Mouse (Mus musculus) midbrain, embryonic 13.5 days (tissue): ENCODE results near the gene Cd276. TPM values are rescaled to one million over a fixed set of nuclear protein-coding genes. Genes with fewer than 3 reads are reported as not detected.
A peak's percentile ranks its signal among the peaks of the same experiment; 100 is the strongest.

Experiments used
- ATAC-seq: fragments of 200-750 bp; cut with Nextera tagmentation; 2 replicates; pipeline ENCODE4 v1.8.0; 2017; ENCODE audit warnings: mild to moderate bottlenecking, moderate TSS enrichment, moderate library complexity
- H3K27ac ChIP-seq: fragments of 300-500 bp; sonication (generic); 2 replicates; pipeline ENCODE4 v1.5.1; 2015; ENCODE audit warnings: inconsistent platforms, mild to moderate bottlenecking, moderate library complexity
- H3K27me3 ChIP-seq: fragments of 300-500 bp; sonication (generic); 2 replicates; pipeline ENCODE4 v1.6.1; 2015; ENCODE audit warnings: mild to moderate bottlenecking, inconsistent platforms
- H3K36me3 ChIP-seq: fragments of 300-500 bp; sonication (generic); 2 replicates; pipeline ENCODE4 v1.6.1; 2015; ENCODE audit warnings: mild to moderate bottlenecking, inconsistent platforms
- H3K4me1 ChIP-seq: fragments of 300-500 bp; sonication (generic); replicated peaks from 2 replicates; pipeline ENCODE4 v1.6.1; 2015; ENCODE audit warnings: inconsistent platforms
- H3K4me2 ChIP-seq: fragments of 300-500 bp; sonication (generic); replicated peaks from 2 replicates; pipeline ENCODE4 v1.6.1; 2015; ENCODE audit warnings: moderate library complexity, mild to moderate bottlenecking, inconsistent platforms
- H3K4me3 ChIP-seq: fragments of 300-500 bp; sonication (generic); replicated peaks from 2 replicates; pipeline ENCODE4 v1.5.1; 2015; ENCODE audit warnings: mild to moderate bottlenecking, inconsistent platforms
- H3K9ac ChIP-seq: fragments of 300-500 bp; sonication (generic); replicated peaks from 2 replicates; pipeline ENCODE4 v1.6.1; 2015; ENCODE audit warnings: mild to moderate bottlenecking, inconsistent platforms
- H3K9me3 ChIP-seq: fragments of 300-500 bp; sonication (generic); 2 replicates; pipeline ENCODE4 v1.6.1; 2016; ENCODE audit warnings: mild to moderate bottlenecking, inconsistent platforms
- WGBS: fragments of 180-500 bp; shearing (Covaris S2); methylation state at CpG from one replicate; pipeline ENCODE4 v1.1.7; 2015; 5-methylcytosine and 5-hydroxymethylcytosine counted together
- polyA plus RNA-seq: library from polyadenylated mRNA; unstranded; fragments of >200 nt; fragmentation: Nextera tagmentation; extraction: Ambion mirVana; gene quantifications from 2 replicates; pipeline ENCODE4 v1.2.1, GENCODE M21; 2015

The Cd276 gene
- polyA plus RNA-seq, 1 experiment from 2014 or later, result 33.9 TPM

DNA sequence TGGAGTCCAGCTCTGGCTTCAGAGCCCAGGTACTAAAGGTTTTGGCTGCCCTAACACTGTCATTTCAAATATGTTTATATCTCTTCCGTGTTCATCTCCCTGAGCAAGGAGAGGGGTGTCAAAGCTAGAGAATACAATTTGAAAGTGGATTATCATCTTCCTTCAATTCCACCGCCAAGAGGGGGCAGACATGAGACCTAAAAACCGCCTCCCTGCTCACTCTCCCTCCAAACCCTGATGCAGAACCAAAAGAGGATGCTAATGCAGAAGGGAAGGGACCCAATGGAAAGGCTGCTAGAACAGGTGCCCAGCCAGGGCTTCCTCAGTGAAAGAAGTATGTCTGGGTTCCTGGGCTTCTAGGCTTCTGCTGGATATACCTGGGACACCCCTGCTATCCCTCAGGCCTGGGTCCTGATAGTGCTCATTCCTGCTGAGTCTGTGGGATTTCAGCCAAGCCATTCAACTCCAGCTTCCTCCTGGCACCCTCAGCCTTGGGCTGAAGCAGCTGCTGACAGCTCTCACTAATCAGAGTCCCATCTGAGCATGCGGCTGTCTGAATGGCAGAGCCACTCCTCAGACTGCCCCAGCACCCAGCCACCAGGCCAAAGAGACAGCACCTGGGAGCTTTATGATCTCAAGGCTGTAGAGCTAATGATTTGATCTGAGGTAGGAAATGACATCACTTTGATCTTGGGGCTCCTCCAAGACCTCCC lies 58.6 kb downstream of the Cd276 start:
- peaks cover 12% of the 10 kb centered on the region for H3K4me1 ChIP-seq
- no peak overlapping the region for H3K27ac ChIP-seq
- H3K36me3 ChIP-seq, result peaks cover 6% of the 10 kb centered on the region
- no peak overlapping the region; the same call in 1 of the 2 replicates for H3K9ac ChIP-seq
- WGBS, result 31% methylated on average over 4 of the region's 4 CpGs
- no peaks in the 10 kb centered on the region for H3K9me3 ChIP-seq
- ATAC-seq, result no peak
- peaks cover 5% of the 10 kb centered on the region for H3K27me3 ChIP-seq
- H3K4me2 ChIP-seq, result no peak overlapping the region
- no peak overlapping the region for H3K4me3 ChIP-seq

DNA sequence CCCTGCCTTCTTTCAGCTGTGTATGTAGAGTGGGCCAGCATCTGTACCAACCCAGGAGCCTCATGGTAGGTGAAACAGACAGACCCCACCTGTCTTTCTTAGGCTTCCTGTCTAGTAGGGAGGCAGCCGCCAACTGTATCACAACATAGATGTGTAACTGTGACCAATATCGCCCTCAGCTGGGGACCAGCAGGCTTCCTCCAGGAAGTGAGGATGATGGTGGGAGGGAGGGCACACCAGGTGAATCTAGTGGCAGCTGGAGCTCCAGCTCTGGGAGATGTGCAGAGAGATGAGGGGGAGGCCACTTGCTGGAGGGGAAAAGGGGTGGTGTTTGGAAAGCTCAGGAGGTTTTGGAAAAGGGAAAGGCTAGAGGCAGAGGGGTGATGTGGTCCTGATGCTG lies 60.2 kb downstream of the Cd276 start:
- Histone ChIP-seq H3K4me1 (peaks cover 26% of the 10 kb centered on the region), H3K36me3 (peaks cover 6% of the 10 kb centered on the region), H3K27me3 (peaks cover 15% of the 10 kb centered on the region), H3K27ac (no peak overlapping the region), H3K9ac (no peak overlapping the region), H3K4me2 (no peak overlapping the region), H3K9me3 (no peaks in the 10 kb centered on the region), H3K4me3 (no peak overlapping the region)
- 86% methylated on average over 2 of the region's 2 CpGs for WGBS
- ATAC-seq, result no peak

DNA sequence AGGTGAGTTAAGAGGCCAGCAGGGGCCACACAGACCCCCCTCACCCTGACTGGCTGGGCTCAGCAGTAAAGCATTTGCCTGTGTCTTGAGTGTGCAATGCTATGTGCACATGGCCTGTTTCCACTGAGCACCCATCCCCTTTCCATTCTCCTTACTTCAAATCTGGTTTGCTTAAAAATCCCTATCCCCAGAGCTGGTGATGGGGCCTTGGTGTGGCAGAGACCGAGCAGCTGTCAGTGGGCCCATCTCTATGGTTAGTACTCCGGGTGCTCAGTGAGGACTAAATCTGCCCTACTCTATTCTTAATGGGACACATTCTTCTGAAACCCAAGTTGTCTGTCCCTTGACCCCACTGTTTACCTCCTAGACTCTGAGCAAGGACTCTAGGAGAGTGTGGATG lies 64.8 kb downstream of the Cd276 start:
- H3K4me3 ChIP-seq, result peak overlapping the region; percentile 70
- no peak overlapping the region for H3K27ac ChIP-seq
- WGBS, result 64% methylated on average over 2 of the region's 2 CpGs
- H3K36me3 ChIP-seq, result no peaks in the 10 kb centered on the region
- peak overlapping the region; percentile 93; the same call in 1 of the 2 replicates for H3K9ac ChIP-seq
- no peak for ATAC-seq
- H3K9me3 ChIP-seq, result no peaks in the 10 kb centered on the region
- H3K4me2 ChIP-seq, result peak overlapping the region; percentile 77
- H3K27me3 ChIP-seq, result peaks cover 38% of the 10 kb centered on the region
- peaks cover 42% of the 10 kb centered on the region for H3K4me1 ChIP-seq

DNA sequence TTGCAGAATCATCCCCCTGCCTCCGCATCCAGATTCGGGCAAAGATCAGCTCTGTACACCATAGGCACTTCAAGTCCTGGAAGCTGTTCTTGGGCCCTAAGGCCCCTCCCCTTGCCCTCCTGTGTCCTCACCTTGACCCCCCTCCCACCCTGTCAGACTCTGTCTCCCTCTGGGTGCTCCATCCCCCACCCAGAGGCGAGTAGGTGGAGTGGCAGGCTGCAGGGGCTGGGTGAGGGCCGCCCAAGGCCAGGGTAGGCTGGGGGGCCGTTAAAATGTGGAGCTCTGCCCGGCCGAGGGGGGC lies 65.4 kb downstream of the Cd276 start:
- H3K9ac ChIP-seq, result peak overlapping the region; percentile 93
- H3K27me3 ChIP-seq, result peaks cover 40% of the 10 kb centered on the region
- peak overlapping the region; percentile 70 for H3K4me3 ChIP-seq
- peak overlapping the region; percentile 77 for H3K4me2 ChIP-seq
- WGBS, result 10% methylated on average over 7 of the region's 7 CpGs
- peak; percentile 4; the same call in 1 of the 2 replicates for ATAC-seq
- peaks cover 41% of the 10 kb centered on the region for H3K4me1 ChIP-seq
- H3K36me3 ChIP-seq, result no peaks in the 10 kb centered on the region
- H3K9me3 ChIP-seq, result no peaks in the 10 kb centered on the region
- H3K27ac ChIP-seq, result no peak overlapping the region

DNA sequence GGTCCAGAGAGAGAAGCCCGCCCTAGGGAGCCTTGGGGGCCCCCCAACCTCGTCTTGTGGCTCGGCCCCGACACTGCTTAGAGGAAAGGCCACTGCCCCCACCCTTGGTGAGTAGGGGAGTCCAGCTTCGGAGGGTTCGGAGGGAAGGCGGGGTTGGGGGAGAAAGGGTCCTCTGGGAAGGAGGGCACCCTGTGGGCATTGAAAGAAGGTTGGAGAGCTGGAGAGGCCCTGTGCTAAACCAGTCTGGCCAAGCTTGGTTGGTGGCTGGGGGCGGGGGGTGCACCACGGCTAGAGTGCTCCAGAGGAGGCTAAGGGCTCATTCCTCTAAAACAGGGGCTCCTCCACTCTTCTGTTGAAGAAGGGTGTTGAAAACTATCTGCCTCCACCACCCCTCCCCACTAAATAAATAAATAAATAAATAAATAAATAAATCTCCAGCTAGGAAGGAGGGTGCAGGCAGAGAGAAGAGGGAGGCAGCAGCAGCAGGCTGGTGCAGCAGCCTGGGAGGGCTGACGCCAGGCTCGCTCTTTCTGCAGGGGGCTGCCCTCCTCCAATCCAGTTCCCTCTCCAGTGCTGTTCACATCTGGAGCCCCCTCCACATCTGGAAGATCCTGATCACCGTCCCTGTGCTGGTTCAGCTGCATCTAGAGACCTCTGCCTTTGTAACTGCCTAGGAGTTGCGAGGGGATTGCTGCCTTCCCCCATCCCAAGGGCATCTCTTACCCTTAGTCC lies 65.9 kb downstream of the Cd276 start:
- H3K27me3 ChIP-seq, result peaks cover 40% of the 10 kb centered on the region
- H3K4me3 ChIP-seq, result peak overlapping the region; percentile 70
- H3K27ac ChIP-seq, result no peak overlapping the region; the same call in 1 of the 2 replicates
- WGBS, result under 1% methylated on average over 13 of the region's 13 CpGs
- peak overlapping the region; percentile 93 for H3K9ac ChIP-seq
- no peaks in the 10 kb centered on the region for H3K36me3 ChIP-seq
- peak; percentile 63 for ATAC-seq
- H3K9me3 ChIP-seq, result no peaks in the 10 kb centered on the region
- H3K4me1 ChIP-seq, result peaks cover 37% of the 10 kb centered on the region
- peak overlapping the region; percentile 77 for H3K4me2 ChIP-seq

DNA sequence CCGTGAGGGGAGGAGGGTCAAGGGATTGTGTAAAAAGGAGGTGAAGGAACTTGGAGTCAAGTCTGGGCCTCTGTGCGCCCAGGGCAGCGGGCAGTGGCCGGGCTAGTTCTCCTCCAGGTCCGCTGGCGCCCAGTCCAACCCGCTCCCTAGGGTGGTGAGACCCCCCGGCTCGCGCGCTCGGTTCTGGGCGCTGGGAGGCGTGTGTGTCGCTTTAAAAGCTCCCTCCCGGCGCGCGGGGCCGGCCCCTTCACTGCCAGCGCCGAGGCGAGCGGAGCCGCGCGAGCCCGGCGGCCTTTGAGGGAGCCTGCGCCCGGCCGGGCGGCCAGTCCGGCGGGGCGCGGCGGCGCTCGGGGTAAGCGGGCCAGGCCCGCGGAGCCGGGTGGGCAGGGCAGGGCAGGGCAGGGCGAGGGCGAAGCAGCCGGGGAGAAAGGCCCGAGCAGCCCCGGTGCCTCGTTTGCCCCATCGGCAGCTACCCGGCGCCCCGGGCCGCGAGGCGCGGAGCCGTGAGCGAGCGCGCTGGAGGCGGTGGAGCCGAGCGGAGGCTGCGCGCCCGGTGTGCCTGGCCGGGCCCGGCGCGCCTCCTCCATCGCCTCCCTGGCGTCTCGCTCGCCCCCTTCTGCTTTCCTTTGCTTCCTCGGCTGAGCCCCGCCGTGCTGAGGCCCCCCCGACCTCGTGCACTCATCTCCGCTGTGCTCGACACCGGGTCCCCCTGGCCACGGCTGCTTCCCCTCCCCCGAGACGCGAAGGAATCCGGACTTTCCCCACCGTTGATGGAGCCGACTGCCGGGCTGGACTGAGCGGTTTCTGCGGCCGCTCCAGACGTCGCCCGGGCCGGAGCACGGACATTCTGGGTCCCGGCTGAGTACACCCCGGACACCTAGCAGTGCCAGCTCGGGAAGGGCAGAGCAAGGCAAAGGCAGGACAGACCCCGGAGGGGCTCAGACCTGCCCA lies 67.1 kb downstream of the Cd276 start, which contains the start of gene Insyn1:
Insyn1 (plus strand) TSS at position 753 of the 951 bp plus-strand sequence.
- no peaks in the 10 kb centered on the region for H3K9me3 ChIP-seq
- peak within 1 kb of the TSS; percentile 91 for H3K27ac ChIP-seq
- H3K4me2 ChIP-seq, result peak within 1 kb of the TSS; percentile 77
- H3K36me3 ChIP-seq, result no peaks in the 10 kb centered on the region
- H3K27me3 ChIP-seq, result peaks cover 40% of the 10 kb centered on the region
- ATAC-seq, result peak; percentile 82
- peak within 1 kb of the TSS; percentile 93 for H3K9ac ChIP-seq
- under 1% methylated on average over 81 of the region's 104 CpGs for WGBS
- peaks cover 37% of the 10 kb centered on the region for H3K4me1 ChIP-seq
- H3K4me3 ChIP-seq, result peak within 1 kb of the TSS; percentile 70

DNA sequence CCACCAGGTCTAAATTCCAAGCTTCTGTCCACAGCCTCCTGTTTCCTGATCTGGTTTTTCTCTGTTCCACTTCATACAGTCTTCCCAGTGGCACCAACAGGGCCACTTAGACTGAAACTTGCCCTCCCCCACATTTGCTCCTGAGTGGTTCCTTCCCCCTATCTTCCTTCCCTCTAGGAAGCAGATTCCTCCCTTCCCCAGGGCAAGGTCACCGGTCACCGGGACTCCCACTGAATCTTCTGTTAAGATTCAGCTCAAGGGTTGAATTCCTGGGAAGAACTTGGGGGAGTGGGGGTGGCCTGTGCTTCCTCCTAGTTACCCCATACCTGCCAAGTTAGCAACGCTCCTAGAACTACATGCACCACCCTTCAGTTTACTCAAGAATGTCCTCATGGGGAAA lies 68.2 kb downstream of the Cd276 start:
- Histone ChIP-seq H3K36me3 (no peaks in the 10 kb centered on the region), H3K27me3 (peaks cover 37% of the 10 kb centered on the region), H3K9ac (no peak overlapping the region), H3K9me3 (no peaks in the 10 kb centered on the region), H3K4me2 (no peak overlapping the region), H3K4me3 (no peak overlapping the region), H3K27ac (no peak overlapping the region), H3K4me1 (peaks cover 34% of the 10 kb centered on the region)
- 22% methylated on average over 3 of the region's 3 CpGs for WGBS
- ATAC-seq, result no peak

Other genes starting within 250 kb of the Cd276 start
- 3.9 and 4.8 TPM in 2 replicates for gene Loxl1, start 242.3 kb downstream of the Cd276 start, polyA plus RNA-seq
- not detected in 2 replicates for gene Tbc1d21, start 185.0 kb downstream of the Cd276 start, polyA plus RNA-seq
- gene Insyn1, start 66.8 kb downstream of the Cd276 start, polyA plus RNA-seq, result 2.9 and 5.2 TPM in 2 replicates
- gene Nptn, start 26.8 kb upstream of the Cd276 start, polyA plus RNA-seq, result 99.1 and 110 TPM in 2 replicates
- gene Rec114, start 188.5 kb upstream of the Cd276 start, polyA plus RNA-seq, result 1.3 and 1.5 TPM in 2 replicates